25 mouse cellular contexts compared by ENCODE assay signal in genomic region chr2:31122806-31123205, GRCm38 (mm10). TPM values are rescaled to one million over a fixed set of nuclear protein-coding genes. Genes with fewer than 3 reads are reported as not detected.
DNase-seq lines count a peak whose midpoint lies in the region; TF ChIP-seq lines count a peak whose summit lies in the region.
"Had no signal": no experiment of that assay in that cellular context is flagged by ENCODE, and none has a peak within 500 bp of the region (broad histone marks: within the 10 kb centered on the region; RNA-seq: fewer than 3 reads in every experiment).

No protein-coding gene starts in this region.

- peaks cover 22% of the 10 kb centered on the region for H3K4me1 ChIP-seq in liver, adult 2 months (ENCODE audit: control insufficient read depth, insufficient read depth, low read length)

- TF ChIP-seq POLR2A in liver, adult 2 months (IDR thresholded peaks at IDR 0.05; ENCODE audit: extremely low read depth, insufficient read depth, low read length) = no peak

- H3K9ac ChIP-seq in liver, adult 2 months (ENCODE audit: low read depth, low read length) = no peak overlapping the region
- H3K9ac ChIP-seq: embryonic facial prominence, embryonic 12.5 days; forebrain, embryonic 12.5 days; forebrain, embryonic 15.5 days; heart, embryonic 15.5 days; hindbrain, embryonic 13.5 days had no signal

- H3K36me3 ChIP-seq in liver, adult 2 months (ENCODE audit: control insufficient read depth, insufficient read depth, low read length) = no peaks in the 10 kb centered on the region
- H3K36me3 ChIP-seq: embryonic facial prominence, embryonic 12.5 days; forebrain, embryonic 12.5 days; forebrain, embryonic 15.5 days; heart, embryonic 15.5 days; hindbrain, embryonic 10.5 days; hindbrain, embryonic 13.5 days had no signal

- no peaks in the 10 kb centered on the region for H3K27me3 ChIP-seq in liver, adult 2 months (ENCODE audit: control insufficient read depth, insufficient read depth, low read length)
- H3K27me3 ChIP-seq: CH12.LX; embryonic facial prominence, embryonic 12.5 days; forebrain, embryonic 12.5 days; forebrain, embryonic 15.5 days; heart, embryonic 15.5 days; hindbrain, embryonic 13.5 days had no signal

- DNase-seq in gastrocnemius, adult 2 months = no peak
- DNase-seq in gastrocnemius, postnatal 14 days = no peak
- peak; percentile 90 for DNase-seq in liver, adult 2 months (ENCODE audit: extremely low read depth, low read depth, low spot score)
- no peak for DNase-seq in liver
- peak; percentile 74 for DNase-seq in adipocyte (ENCODE audit: low spot score)
- no peak for DNase-seq in kidney, postnatal 4 days
- no peak for DNase-seq in MN1 (ENCODE audit: low spot score)
- DNase-seq: adrenal gland, postnatal 10 days; adrenal gland, postnatal 36 days; B cell, adult 2 months; cerebellum, adult 18-20 months; cerebellum, adult 9-10 months; cerebellum, postnatal 14 days; gastrocnemius, postnatal 10 days; heart, adult 11 months; heart, postnatal 10 days; heart, postnatal 36 days had no signal

- intact Hi-C loops in gastrocnemius, adult 2 months (cut with DNase I) = no loop called here
- intact Hi-C loops in gastrocnemius, postnatal 14 days (cut with DNase I; ENCODE audit: low total_unique reads) = no loop called here

- H3K79me2 ChIP-seq in liver, adult 2 months (ENCODE audit: control insufficient read depth, insufficient read depth, low read length) = peaks cover 16% of the 10 kb centered on the region; the same call in 1 of the 2 replicates

- 46% methylated on average over 5 of the region's 5 CpGs for WGBS in liver, adult 2 months

- 0 out of 2 replicates have a peak overlapping the region, but pooled peaks have one; percentile 4 for H3K27ac ChIP-seq in gastrocnemius, adult 2 months
- H3K27ac ChIP-seq in liver, adult 2 months (replicated peaks; ENCODE audit: insufficient read depth, low read depth, low read length) = peak overlapping the region; percentile 55; the same call in 1 of the 2 replicates
- H3K27ac ChIP-seq: embryonic facial prominence, embryonic 12.5 days; forebrain, embryonic 12.5 days; forebrain, embryonic 15.5 days; hindbrain, embryonic 10.5 days; hindbrain, embryonic 13.5 days had no signal

- no peak overlapping the region for H3K4me3 ChIP-seq in gastrocnemius, adult 2 months
- H3K4me3 ChIP-seq in liver, adult 2 months (ENCODE audit: insufficient read depth, low read depth, low read length) = no peak overlapping the region
- H3K4me3 ChIP-seq: embryonic facial prominence, embryonic 12.5 days; erythroblast, embryonic 14.5 days; forebrain, embryonic 12.5 days; forebrain, embryonic 15.5 days; heart, embryonic 15.5 days; hindbrain, embryonic 10.5 days; hindbrain, embryonic 13.5 days had no signal

- TF ChIP-seq CTCF in gastrocnemius, adult 2 months (IDR thresholded peaks at IDR 0.05) = no peak
- no peak for TF ChIP-seq CTCF in liver, adult 2 months (IDR thresholded peaks at IDR 0.05; ENCODE audit: low read depth, low read length)

RNA-seq across cellular contexts. Expression of gene Fnbp1, which starts 19.0 kb away (rescaled TPM):
- total RNA-seq in gastrocnemius, adult 2 months (2021) = 10 to 100 TPM in 1 of 2 experiments, 1 to 10 TPM in 1; 7.9 to 13.2 TPM
- total RNA-seq in gastrocnemius, postnatal 14 days (2021) = 10 to 100 TPM; 16.5 to 21.1 TPM
- 5.2 and 7.4 TPM in 2 replicates for total RNA-seq in liver, adult 2 months (2014; rRNA removed)
- 5.9 and 8.6 TPM in 2 replicates for polyA plus RNA-seq in liver, adult 2 months (2012; rRNA removed)

RNA-seq across cellular contexts. Expression of gene Gpr107, which starts 29.3 kb away (rescaled TPM):
- total RNA-seq in gastrocnemius, adult 2 months (2021) = 10 to 100 TPM; 24.5 to 29.0 TPM
- 10 to 100 TPM; 24.7 to 25.2 TPM for total RNA-seq in gastrocnemius, postnatal 14 days (2021)
- 10.0 and 11.4 TPM in 2 replicates for total RNA-seq in liver, adult 2 months (2014; rRNA removed)
- polyA plus RNA-seq in liver, adult 2 months (2012; rRNA removed) = 6.8 and 8.3 TPM in 2 replicates

Comparison
In these comparisons a context has a peak if more than half of its experiments do, and no peak if none do; other contexts are left out.
1. DNase-seq: peak in liver, adult 2 months (single experiment) and adipocyte (single experiment); none in gastrocnemius, adult 2 months (single experiment), gastrocnemius, postnatal 14 days (single experiment), liver (single experiment), kidney, postnatal 4 days (0 of 2) and MN1 (single experiment).